Mouse (Mus musculus) kidney, postnatal 36 days (tissue): Measurements from ENCODE around the gene Sppl2c.

Source experiments
- DNase-seq, 2 experiments: peaks; one replicate each; pipeline ENCODE4 v3.0.0; 2021 to 2022; ENCODE audit warnings: mixed read lengths in 2 of 2

The Sppl2c gene

GRCm38 (mm10) chr11:104186135-104186836, at the start of gene Sppl2c:
Gene Sppl2c (plus strand): TSS chr11:104186327.
- DNase-seq = no peak

- no peak for DNase-seq
Measured at GRCm38 (mm10) chr11:104138976-104139375, 47.2 kb upstream of the Sppl2c start.

- no peak for DNase-seq
Measured at GRCm38 (mm10) chr11:104144930-104145329, 41.2 kb upstream of the Sppl2c start.

- no peak for DNase-seq
Measured at GRCm38 (mm10) chr11:104148787-104149186, 37.3 kb upstream of the Sppl2c start.

GRCm38 (mm10) chr11:104150911-104151310, 35.2 kb upstream of the Sppl2c start:
- no peak for DNase-seq

- DNase-seq = no peak
Measured at GRCm38 (mm10) chr11:104154332-104154731, 31.8 kb upstream of the Sppl2c start.

GRCm38 (mm10) chr11:104154820-104155635, 31.1 kb upstream of the Sppl2c start:
- DNase-seq = no peak

GRCm38 (mm10) chr11:104155899-104156298, 30.2 kb upstream of the Sppl2c start:
- DNase-seq = no peak

- DNase-seq = no peak
Measured at GRCm38 (mm10) chr11:104156391-104156790, 29.7 kb upstream of the Sppl2c start.

- DNase-seq = peak; percentile 5 to 47
Measured at GRCm38 (mm10) chr11:104157603-104158259, 28.4 kb upstream of the Sppl2c start.

GRCm38 (mm10) chr11:104158260-104158907, 27.7 kb upstream of the Sppl2c start:
- DNase-seq = no peak

- no peak for DNase-seq
Measured at GRCm38 (mm10) chr11:104159769-104160272, 26.3 kb upstream of the Sppl2c start.

- no peak for DNase-seq
Measured at GRCm38 (mm10) chr11:104161153-104161552, 25.0 kb upstream of the Sppl2c start.

GRCm38 (mm10) chr11:104164257-104164656, 21.9 kb upstream of the Sppl2c start:
- no peak for DNase-seq

GRCm38 (mm10) chr11:104171281-104171781, 14.8 kb upstream of the Sppl2c start:
- DNase-seq = peak; percentile 23 to 75

GRCm38 (mm10) chr11:104178893-104179292, 7.2 kb upstream of the Sppl2c start:
- DNase-seq = no peak

- no peak for DNase-seq
Measured at GRCm38 (mm10) chr11:104179804-104180203, 6.3 kb upstream of the Sppl2c start.

GRCm38 (mm10) chr11:104182141-104182540, 4.0 kb upstream of the Sppl2c start:
- DNase-seq = no peak

- DNase-seq = no peak
Measured at GRCm38 (mm10) chr11:104186837-104187150, 667 bp downstream of the Sppl2c start.

- DNase-seq = no peak
Measured at GRCm38 (mm10) chr11:104187766-104188165, 1.6 kb downstream of the Sppl2c start.

- DNase-seq = peak; percentile 9 to 37
Measured at GRCm38 (mm10) chr11:104190008-104190407, 3.9 kb downstream of the Sppl2c start.

GRCm38 (mm10) chr11:104195382-104195781, 9.3 kb downstream of the Sppl2c start:
- no peak for DNase-seq

GRCm38 (mm10) chr11:104195791-104196190, 9.7 kb downstream of the Sppl2c start:
- DNase-seq = peak; percentile 72 to 90
